Mouse (Mus musculus): ENCODE results near the gene Amotl2. TPM values are rescaled to one million over a fixed set of nuclear protein-coding genes. Genes with fewer than 3 reads are reported as not detected.

Gene Amotl2
- total and polyA plus RNA-seq, 3 experiments, result 25.9 to 66.3 (median 56.5) TPM

DNA sequence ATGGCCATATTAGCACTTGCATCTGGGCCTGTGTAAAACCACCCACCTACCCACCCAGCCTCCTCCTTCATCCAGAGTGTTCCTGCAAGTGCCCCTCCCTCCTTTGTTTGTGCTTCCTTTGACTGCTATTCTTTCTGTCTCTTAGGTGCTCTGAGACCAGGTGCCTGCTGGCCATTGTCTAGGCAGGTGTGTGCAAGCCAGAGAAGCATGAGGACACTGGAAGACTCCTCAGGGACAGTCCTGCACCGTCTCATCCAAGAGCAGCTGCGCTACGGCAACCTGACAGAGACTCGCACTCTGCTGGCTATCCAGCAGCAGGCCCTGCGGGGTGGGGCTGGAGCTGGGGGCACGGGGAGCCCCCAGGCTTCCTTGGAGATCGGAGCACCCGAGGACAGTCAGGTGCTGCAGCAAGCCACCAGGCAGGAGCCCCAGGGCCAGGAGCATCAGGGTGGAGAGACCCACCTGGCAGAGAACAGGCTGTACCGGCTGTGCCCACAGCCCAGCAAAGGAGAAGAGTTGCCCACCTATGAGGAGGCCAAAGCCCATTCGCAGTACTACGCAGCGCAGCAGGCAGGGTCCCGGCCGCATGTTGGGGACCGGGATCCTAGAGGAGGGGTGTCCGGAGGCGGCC, 3.6 kb downstream of the Amotl2 start:
- Histone ChIP-seq H3K4me1 (ENCODE audit: control insufficient read depth, insufficient read depth, low read length) (peaks cover 34% of the 10 kb centered on the region), H3K9ac (ENCODE audit: low read depth, low read length) (peak overlapping the region; percentile 69), H3K27ac (peak overlapping the region; percentile 98), H3K27me3 (ENCODE audit: control insufficient read depth, insufficient read depth, low read length) (no peaks in the 10 kb centered on the region), H3K4me3 (peak overlapping the region; percentile 89), H3K36me3 (ENCODE audit: control insufficient read depth, insufficient read depth, low read length) (peaks cover 33% of the 10 kb centered on the region), H3K79me2 (replicated peaks; ENCODE audit: control insufficient read depth, insufficient read depth, low read length) (peaks cover 8% of the 10 kb centered on the region)
- peak in 1 of 2 experiments; percentile 57 for DNase-seq
- no peak for TF ChIP-seq CTCF (IDR thresholded peaks at IDR 0.05)
- TF ChIP-seq EP300 (IDR thresholded peaks at IDR 0.05; ENCODE audit: insufficient read depth, low read depth, low read length), result no peak
- TF ChIP-seq POLR2A (IDR thresholded peaks at IDR 0.05; ENCODE audit: insufficient read depth, low read depth, low read length), result no peak
- intact Hi-C loops (cut with DNase I), result loop anchor here (10.0 kb wide), 1 partner anchor 485 kb away; the partner anchor contains the start of gene Srprb
- 15% methylated on average over 17 of the region's 17 CpGs for WGBS

DNA sequence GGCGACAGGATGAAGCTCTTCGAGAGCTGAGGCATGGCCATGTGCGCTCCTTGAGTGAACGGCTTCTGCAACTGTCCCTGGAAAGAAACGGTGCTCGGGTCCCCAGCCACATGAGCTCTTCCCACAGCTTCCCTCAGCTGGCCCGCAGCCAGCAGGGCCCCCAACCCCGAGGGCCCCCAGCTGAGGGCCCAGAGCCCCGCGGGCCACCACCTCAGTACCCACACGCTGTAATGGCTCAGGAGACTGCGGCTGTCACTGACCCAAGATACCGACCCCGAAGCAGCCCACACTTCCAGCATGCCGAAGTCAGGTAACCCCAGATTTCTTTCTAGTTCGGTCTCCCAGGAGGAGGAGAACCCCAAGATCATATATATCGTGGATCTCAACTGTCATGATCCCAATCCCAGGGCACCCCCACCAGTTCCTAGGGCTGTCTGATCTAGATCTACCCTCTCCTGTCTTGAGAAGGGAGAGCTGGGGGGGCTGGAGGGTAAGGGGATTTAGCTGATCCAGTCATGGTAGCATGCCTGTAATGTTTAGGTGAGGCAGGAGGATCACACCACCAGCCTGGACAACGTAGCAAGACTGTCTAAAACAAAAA, 4.2 kb downstream of the Amotl2 start:
- WGBS, result 23% methylated on average over 18 of the region's 18 CpGs
- Histone ChIP-seq H3K27me3 (ENCODE audit: control insufficient read depth, insufficient read depth, low read length) (no peaks in the 10 kb centered on the region), H3K36me3 (ENCODE audit: control insufficient read depth, insufficient read depth, low read length) (peaks cover 40% of the 10 kb centered on the region), H3K79me2 (replicated peaks; ENCODE audit: control insufficient read depth, insufficient read depth, low read length) (peaks cover 8% of the 10 kb centered on the region), H3K4me3 (peak overlapping the region; percentile 89), H3K27ac (peak overlapping the region; percentile 98), H3K4me1 (ENCODE audit: control insufficient read depth, insufficient read depth, low read length) (peaks cover 35% of the 10 kb centered on the region), H3K9ac (ENCODE audit: low read depth, low read length) (peak overlapping the region; percentile 69)
- TF ChIP-seq EP300 (IDR thresholded peaks at IDR 0.05; ENCODE audit: insufficient read depth, low read depth, low read length) (no peak), POLR2A (IDR thresholded peaks at IDR 0.05; ENCODE audit: insufficient read depth, low read depth, low read length) (no peak), CTCF (IDR thresholded peaks at IDR 0.05) (no peak)
- intact Hi-C loops (cut with DNase I), result no loop called here
- no peak for DNase-seq

DNA sequence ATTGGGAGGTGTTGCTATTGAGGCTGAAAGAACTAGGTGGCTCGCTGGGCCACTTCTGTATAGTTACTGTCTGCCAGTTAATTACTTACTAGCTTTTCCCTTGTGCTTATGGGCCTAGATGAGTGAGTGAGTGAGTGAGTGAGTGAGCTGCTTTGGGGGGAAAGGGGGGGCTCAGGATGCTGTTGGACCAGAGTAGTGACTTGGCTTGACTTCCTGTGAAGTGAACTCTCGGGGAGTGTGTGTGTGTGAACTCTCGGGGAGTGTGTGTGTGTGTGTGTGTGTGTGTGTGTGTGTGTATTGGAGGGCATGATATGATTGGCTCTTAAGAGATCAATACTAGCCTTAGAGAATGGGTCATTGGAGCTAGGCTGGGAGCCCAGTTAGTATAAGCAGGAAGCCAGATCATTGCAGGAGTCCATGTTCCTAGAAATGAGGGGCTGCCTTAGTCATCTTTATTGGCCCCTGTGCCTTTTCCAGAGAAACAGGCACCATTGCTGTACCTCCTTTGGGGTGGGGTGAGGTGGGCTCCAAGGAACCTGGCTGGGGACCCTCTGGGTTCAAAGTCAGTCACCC, 5.0 kb downstream of the Amotl2 start:
- TF ChIP-seq EP300 (IDR thresholded peaks at IDR 0.05; ENCODE audit: insufficient read depth, low read depth, low read length) (no peak), POLR2A (IDR thresholded peaks at IDR 0.05; ENCODE audit: insufficient read depth, low read depth, low read length) (no peak), CTCF (IDR thresholded peaks at IDR 0.05) (no peak)
- Histone ChIP-seq H3K79me2 (replicated peaks; ENCODE audit: control insufficient read depth, insufficient read depth, low read length) (peaks cover 8% of the 10 kb centered on the region), H3K4me3 (peak overlapping the region; percentile 89), H3K27me3 (ENCODE audit: control insufficient read depth, insufficient read depth, low read length) (no peaks in the 10 kb centered on the region), H3K4me1 (ENCODE audit: control insufficient read depth, insufficient read depth, low read length) (peaks cover 36% of the 10 kb centered on the region), H3K9ac (ENCODE audit: low read depth, low read length) (peak overlapping the region; percentile 28), H3K36me3 (ENCODE audit: control insufficient read depth, insufficient read depth, low read length) (peaks cover 44% of the 10 kb centered on the region), H3K27ac (peak overlapping the region; percentile 98)
- DNase-seq, result no peak
- intact Hi-C loops (cut with DNase I), result no loop called here
- WGBS, result 13% methylated on average over 3 of the region's 3 CpGs

GRCm38 (mm10) chr9:102722071-102722561, 5.6 kb downstream of the Amotl2 start:
- peaks cover 39% of the 10 kb centered on the region for H3K4me1 ChIP-seq (ENCODE audit: control insufficient read depth, insufficient read depth, low read length)
- peaks cover 8% of the 10 kb centered on the region for H3K79me2 ChIP-seq (replicated peaks; ENCODE audit: control insufficient read depth, insufficient read depth, low read length)
- H3K9ac ChIP-seq (ENCODE audit: low read depth, low read length), result peak overlapping the region; percentile 35
- peak; percentile 61 to 64 for DNase-seq
- peak overlapping the region; percentile 94 for H3K27ac ChIP-seq
- intact Hi-C loops (cut with DNase I), result no loop called here
- peak overlapping the region; percentile 50 for H3K4me3 ChIP-seq
- peak; percentile 98 for TF ChIP-seq EP300 (IDR thresholded peaks at IDR 0.05; ENCODE audit: insufficient read depth, low read depth, low read length)
- TF ChIP-seq CTCF (IDR thresholded peaks at IDR 0.05), result peak; percentile 31
- TF ChIP-seq POLR2A (IDR thresholded peaks at IDR 0.05; ENCODE audit: insufficient read depth, low read depth, low read length), result no peak; the same call in none of the 2 replicates
- H3K36me3 ChIP-seq (ENCODE audit: control insufficient read depth, insufficient read depth, low read length), result peaks cover 50% of the 10 kb centered on the region
- 9% methylated on average over 9 of the region's 9 CpGs for WGBS
- no peaks in the 10 kb centered on the region for H3K27me3 ChIP-seq (ENCODE audit: control insufficient read depth, insufficient read depth, low read length)

- no peaks in the 10 kb centered on the region for H3K27me3 ChIP-seq (ENCODE audit: control insufficient read depth, insufficient read depth, low read length)
- intact Hi-C loops (cut with DNase I), result no loop called here
- DNase-seq, result peak in 1 of 2 experiments; percentile 45
- no peak for TF ChIP-seq EP300 (IDR thresholded peaks at IDR 0.05; ENCODE audit: insufficient read depth, low read depth, low read length)
- no peak for TF ChIP-seq CTCF (IDR thresholded peaks at IDR 0.05)
- TF ChIP-seq POLR2A (IDR thresholded peaks at IDR 0.05; ENCODE audit: insufficient read depth, low read depth, low read length), result no peak
- peaks cover 57% of the 10 kb centered on the region for H3K36me3 ChIP-seq (ENCODE audit: control insufficient read depth, insufficient read depth, low read length)
- H3K4me1 ChIP-seq (ENCODE audit: control insufficient read depth, insufficient read depth, low read length), result peaks cover 43% of the 10 kb centered on the region
- H3K4me3 ChIP-seq, result peak overlapping the region; percentile 50
- H3K9ac ChIP-seq (ENCODE audit: low read depth, low read length), result peak overlapping the region; percentile 52
- WGBS, result 59% methylated on average over 4 of the region's 4 CpGs
- H3K27ac ChIP-seq, result peak overlapping the region; percentile 94
- H3K79me2 ChIP-seq (replicated peaks; ENCODE audit: control insufficient read depth, insufficient read depth, low read length), result peaks cover 8% of the 10 kb centered on the region
These were observed 6.3 kb downstream of the Amotl2 start for GRCm38 (mm10) chr9:102722750-102723149.
